Mouse (Mus musculus) midbrain, embryonic 13.5 days (tissue): ENCODE results near the gene Lancl3. TPM values are rescaled to one million over a fixed set of nuclear protein-coding genes. Genes with fewer than 3 reads are reported as not detected.
"Not testable (repeated sequence)": the region's sequence is repeated elsewhere in the genome, so short reads cannot be mapped to it uniquely, and the experiment has no call there.

Experiments
- ATAC-seq: fragments of 200-750 bp; cut with Nextera tagmentation; 2 replicates; pipeline ENCODE4 v1.8.0; 2017; ENCODE audit warnings: mild to moderate bottlenecking, moderate TSS enrichment, moderate library complexity
- H3K27ac ChIP-seq: fragments of 300-500 bp; sonication (generic); 2 replicates; pipeline ENCODE4 v1.5.1; 2015; ENCODE audit warnings: inconsistent platforms, mild to moderate bottlenecking, moderate library complexity
- H3K27me3 ChIP-seq: fragments of 300-500 bp; sonication (generic); 2 replicates; pipeline ENCODE4 v1.6.1; 2015; ENCODE audit warnings: mild to moderate bottlenecking, inconsistent platforms
- H3K36me3 ChIP-seq: fragments of 300-500 bp; sonication (generic); 2 replicates; pipeline ENCODE4 v1.6.1; 2015; ENCODE audit warnings: mild to moderate bottlenecking, inconsistent platforms
- H3K4me1 ChIP-seq: fragments of 300-500 bp; sonication (generic); replicated peaks from 2 replicates; pipeline ENCODE4 v1.6.1; 2015; ENCODE audit warnings: inconsistent platforms
- H3K4me2 ChIP-seq: fragments of 300-500 bp; sonication (generic); replicated peaks from 2 replicates; pipeline ENCODE4 v1.6.1; 2015; ENCODE audit warnings: moderate library complexity, mild to moderate bottlenecking, inconsistent platforms
- H3K4me3 ChIP-seq: fragments of 300-500 bp; sonication (generic); replicated peaks from 2 replicates; pipeline ENCODE4 v1.5.1; 2015; ENCODE audit warnings: mild to moderate bottlenecking, inconsistent platforms
- H3K9ac ChIP-seq: fragments of 300-500 bp; sonication (generic); replicated peaks from 2 replicates; pipeline ENCODE4 v1.6.1; 2015; ENCODE audit warnings: mild to moderate bottlenecking, inconsistent platforms
- H3K9me3 ChIP-seq: fragments of 300-500 bp; sonication (generic); 2 replicates; pipeline ENCODE4 v1.6.1; 2016; ENCODE audit warnings: mild to moderate bottlenecking, inconsistent platforms
- WGBS: fragments of 180-500 bp; shearing (Covaris S2); methylation state at CpG from one replicate; pipeline ENCODE4 v1.1.7; 2015; 5-methylcytosine and 5-hydroxymethylcytosine counted together
- polyA plus RNA-seq: library from polyadenylated mRNA; unstranded; fragments of >200 nt; fragmentation: Nextera tagmentation; extraction: Ambion mirVana; gene quantifications from 2 replicates; pipeline ENCODE4 v1.2.1, GENCODE M21; 2015

The Lancl3 gene
- polyA plus RNA-seq, 1 experiment from 2014 or later = 4.1 TPM

- Histone ChIP-seq H3K4me1 (no peaks in the 10 kb centered on the region), H3K9me3 (no peaks in the 10 kb centered on the region), H3K4me2 (peak within 1 kb of the TSS; percentile 54), H3K4me3 (peak within 1 kb of the TSS; percentile 56), H3K36me3 (no peaks in the 10 kb centered on the region), H3K9ac (peak within 1 kb of the TSS; percentile 68), H3K27ac (peak within 1 kb of the TSS; percentile 47; the same call in 1 of the 2 replicates), H3K27me3 (no peaks in the 10 kb centered on the region)
- 15% methylated on average over 80 of the region's 94 CpGs for WGBS
- peak; percentile 91 for ATAC-seq
Observed at GRCm38 (mm10) chrX:9272460-9273361, 73.0 kb downstream of the Lancl3 start, which contains the start of gene Xk. TSS of gene Xk (plus strand) at chrX:9272756.

GRCm38 (mm10) chrX:9273377-9274002 lies 73.8 kb downstream of the Lancl3 start:
- 56% methylated on average over 12 of the region's 12 CpGs for WGBS
- no peaks in the 10 kb centered on the region for H3K4me1 ChIP-seq
- H3K27me3 ChIP-seq = no peaks in the 10 kb centered on the region
- no peaks in the 10 kb centered on the region for H3K9me3 ChIP-seq
- no peak overlapping the region for H3K9ac ChIP-seq
- H3K4me2 ChIP-seq = peak overlapping the region; percentile 54
- H3K27ac ChIP-seq = no peak overlapping the region
- ATAC-seq = no peak
- H3K4me3 ChIP-seq = peak overlapping the region; percentile 56
- H3K36me3 ChIP-seq = no peaks in the 10 kb centered on the region

GRCm38 (mm10) chrX:9274321-9274720 lies 74.6 kb downstream of the Lancl3 start:
- Histone ChIP-seq H3K4me2 (no peak overlapping the region), H3K36me3 (no peaks in the 10 kb centered on the region), H3K27ac (no peak overlapping the region), H3K9me3 (no peaks in the 10 kb centered on the region), H3K4me1 (no peaks in the 10 kb centered on the region), H3K27me3 (no peaks in the 10 kb centered on the region), H3K9ac (no peak overlapping the region), H3K4me3 (no peak overlapping the region)
- WGBS = 82% methylated on average over 8 of the region's 8 CpGs
- no peak for ATAC-seq

- not testable (repeated sequence) for H3K4me3 ChIP-seq, H3K27ac ChIP-seq, H3K9me3 ChIP-seq, H3K36me3 ChIP-seq, H3K27me3 ChIP-seq, H3K4me2 ChIP-seq, H3K4me1 ChIP-seq, H3K9ac ChIP-seq, ATAC-seq
- no CpG with 5 or more reads among the region's 1 CpGs for WGBS
Observed at GRCm38 (mm10) chrX:9283464-9283863, 83.8 kb downstream of the Lancl3 start, which contains the start of gene H2al1m. TSS of gene H2al1m (plus strand) at chrX:9283764.

DNA sequence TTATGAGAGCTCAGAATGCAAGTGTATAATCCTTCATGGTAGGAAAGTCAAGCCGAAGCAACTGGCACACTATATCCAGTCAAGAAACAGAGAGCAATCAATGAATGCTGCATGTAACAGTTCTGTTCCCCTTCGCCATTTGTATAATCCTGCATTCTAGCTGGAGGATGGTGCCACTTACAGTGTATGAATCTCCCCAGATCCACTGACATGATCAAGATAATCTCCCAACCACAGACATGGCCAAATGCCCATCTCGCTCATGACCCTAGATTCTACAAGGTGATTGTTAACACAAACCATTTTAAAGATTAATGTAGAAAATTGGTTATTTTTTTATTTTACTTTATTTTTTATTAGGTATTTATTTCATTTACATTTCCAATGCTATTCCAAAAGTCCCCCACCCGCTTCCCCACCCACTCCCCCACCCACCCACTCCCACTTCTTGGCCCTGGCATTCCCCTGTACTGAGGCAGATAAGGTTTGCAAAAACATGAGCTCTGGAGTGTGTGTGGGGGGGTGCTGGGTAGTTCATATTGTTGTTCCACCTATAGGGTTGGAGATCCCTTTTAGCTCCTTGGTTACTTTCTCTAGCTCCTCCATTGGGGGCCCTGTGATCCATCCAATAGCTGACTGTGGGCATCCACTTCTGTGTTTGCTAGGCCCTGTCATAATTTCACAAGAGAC lies 93.6 kb downstream of the Lancl3 start:
- H3K27ac ChIP-seq, H3K9me3 ChIP-seq, H3K36me3 ChIP-seq, H3K4me1 ChIP-seq, H3K27me3 ChIP-seq, ATAC-seq, H3K4me3 ChIP-seq, H3K4me2 ChIP-seq, H3K9ac ChIP-seq: not testable (repeated sequence)
- 94% methylated on average over 4 of the region's 4 CpGs for WGBS

GRCm38 (mm10) chrX:9298413-9298864 lies 98.7 kb downstream of the Lancl3 start:
- no peak overlapping the region for H3K4me2 ChIP-seq
- WGBS = 87% methylated on average over 5 of the region's 5 CpGs
- H3K27ac ChIP-seq = no peak overlapping the region
- ATAC-seq = no peak
- H3K36me3 ChIP-seq = no peaks in the 10 kb centered on the region
- no peaks in the 10 kb centered on the region for H3K4me1 ChIP-seq
- no peak overlapping the region for H3K4me3 ChIP-seq
- no peak overlapping the region for H3K9ac ChIP-seq
- H3K9me3 ChIP-seq = no peaks in the 10 kb centered on the region
- no peaks in the 10 kb centered on the region for H3K27me3 ChIP-seq

DNA sequence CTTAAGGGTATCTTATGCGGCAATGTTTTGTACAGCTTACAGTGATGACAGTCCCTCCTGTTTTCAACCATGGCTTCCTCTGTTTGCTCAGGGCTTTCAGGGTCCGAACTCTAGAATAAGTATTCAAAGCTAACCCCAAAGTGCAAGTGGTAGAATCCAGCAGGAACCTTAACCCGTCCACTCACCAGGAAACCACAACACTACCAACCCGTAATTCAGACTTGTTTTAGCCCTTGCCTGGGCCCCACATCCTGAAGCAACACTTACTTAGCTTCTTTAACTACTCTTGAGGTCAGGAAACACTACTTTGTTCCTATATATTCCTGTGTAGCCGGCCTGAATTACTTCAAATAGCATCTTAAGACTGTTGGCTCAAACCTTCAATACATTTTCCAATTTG lies 103.1 kb downstream of the Lancl3 start:
- no peak overlapping the region for H3K9ac ChIP-seq
- no peak overlapping the region for H3K27ac ChIP-seq
- H3K9me3 ChIP-seq = no peaks in the 10 kb centered on the region
- WGBS = 89% methylated on average over 5 of the region's 5 CpGs
- H3K27me3 ChIP-seq = no peaks in the 10 kb centered on the region
- H3K4me2 ChIP-seq = no peak overlapping the region
- H3K4me3 ChIP-seq = no peak overlapping the region
- H3K36me3 ChIP-seq = no peaks in the 10 kb centered on the region
- no peaks in the 10 kb centered on the region for H3K4me1 ChIP-seq
- ATAC-seq = no peak

- 77% methylated on average over 1 of the region's 1 CpGs for WGBS
- ATAC-seq = no peak
Observed at GRCm38 (mm10) chrX:9303455-9303854, 103.8 kb downstream of the Lancl3 start.

GRCm38 (mm10) chrX:9316457-9316856 lies 116.8 kb downstream of the Lancl3 start:
- not testable (repeated sequence) for H3K4me3 ChIP-seq, H3K4me2 ChIP-seq, H3K27me3 ChIP-seq, H3K9me3 ChIP-seq, H3K27ac ChIP-seq, H3K4me1 ChIP-seq, ATAC-seq, H3K9ac ChIP-seq, H3K36me3 ChIP-seq

More at GRCm38 (mm10) chrX:9303455-9303854, 103.8 kb downstream of the Lancl3 start:
- H3K9ac ChIP-seq = no peak overlapping the region
- H3K9me3 ChIP-seq = no peaks in the 10 kb centered on the region
- H3K4me3 ChIP-seq = no peak overlapping the region
- H3K36me3 ChIP-seq = no peaks in the 10 kb centered on the region
- H3K4me1 ChIP-seq = no peaks in the 10 kb centered on the region
- H3K27me3 ChIP-seq = no peaks in the 10 kb centered on the region
- no peak overlapping the region for H3K27ac ChIP-seq
- no peak overlapping the region for H3K4me2 ChIP-seq

Other genes starting within 250 kb of the Lancl3 start
- not detected in 2 replicates for gene Fthl17b, start 236.9 kb upstream of the Lancl3 start, polyA plus RNA-seq
- gene Fthl17c, start 223.3 kb upstream of the Lancl3 start, polyA plus RNA-seq = not detected in 2 replicates
- not detected in 2 replicates for gene Fthl17d, start 213.1 kb upstream of the Lancl3 start, polyA plus RNA-seq
- gene Fthl17e, start 166.4 kb upstream of the Lancl3 start, polyA plus RNA-seq = not detected in 2 replicates
- gene Fthl17f, start 136.9 kb upstream of the Lancl3 start, polyA plus RNA-seq = not detected in 2 replicates
- not detected in 2 replicates for gene 4930402K13Rik, start 95.3 kb upstream of the Lancl3 start, polyA plus RNA-seq
- not detected in 2 replicates for gene Gm14862, start 57.0 kb downstream of the Lancl3 start, polyA plus RNA-seq
- 2.3 and 2.9 TPM in 2 replicates for gene Xk, start 72.9 kb downstream of the Lancl3 start, polyA plus RNA-seq
- not detected in 2 replicates for gene H2al1m, start 83.9 kb downstream of the Lancl3 start, polyA plus RNA-seq
- gene H2al1k, start 150.7 kb downstream of the Lancl3 start, polyA plus RNA-seq = 0.59 TPM in 1 of 2 replicates, not detected in the other